Mouse (Mus musculus) monocyte, adult 2 months (primary cell): Measurements from ENCODE around the gene Reck.

ENCODE experiments used
- DNase-seq, 2 experiments: peaks; one replicate each; pipeline ENCODE4 v3.0.0; 2022; ENCODE audit warnings: low spot score in 2 of 2, low read depth in 1 of 2

Reck gene

DNA sequence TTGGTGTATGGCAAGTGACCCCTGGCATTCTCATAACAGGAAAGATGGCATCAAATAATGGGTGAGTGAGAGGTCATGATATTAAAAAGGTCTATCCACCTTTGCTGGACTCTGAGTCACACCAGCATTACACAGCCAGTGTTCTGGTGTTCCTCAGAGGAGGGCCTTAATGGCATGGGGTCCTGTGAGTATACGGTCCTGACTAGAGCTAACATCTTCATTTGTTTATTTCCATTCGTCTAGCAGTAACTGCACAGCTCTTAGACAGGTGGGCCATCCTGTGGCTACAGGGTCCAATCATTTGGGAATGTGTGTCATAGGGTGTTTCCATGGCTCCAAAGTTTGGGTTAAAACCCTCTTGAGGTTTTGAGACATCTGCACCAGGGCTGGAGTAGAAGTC is 119.0 kb downstream of the Reck start:
- no peak for DNase-seq
